Mouse (Mus musculus) kidney, adult 2 months (tissue): ENCODE measurements around the gene Plcg1.

ENCODE experiments used
- CTCF ChIP-seq: fragments of 200-500 bp; conservative IDR thresholded peaks from 2 replicates; pipeline ENCODE4 v1.5.1; 2011; ENCODE audit warnings: low read depth, mild to moderate bottlenecking, control low read depth, low read length, moderate library complexity, mixed read lengths; ENCODE audit not compliant: insufficient read depth, insufficient read length
- POLR2A ChIP-seq: fragments of 200-500 bp; IDR thresholded peaks from one replicate; pipeline ENCODE4 v1.6.1; 2011; ENCODE audit warnings: low read depth, low read length, control low read depth

DNA sequence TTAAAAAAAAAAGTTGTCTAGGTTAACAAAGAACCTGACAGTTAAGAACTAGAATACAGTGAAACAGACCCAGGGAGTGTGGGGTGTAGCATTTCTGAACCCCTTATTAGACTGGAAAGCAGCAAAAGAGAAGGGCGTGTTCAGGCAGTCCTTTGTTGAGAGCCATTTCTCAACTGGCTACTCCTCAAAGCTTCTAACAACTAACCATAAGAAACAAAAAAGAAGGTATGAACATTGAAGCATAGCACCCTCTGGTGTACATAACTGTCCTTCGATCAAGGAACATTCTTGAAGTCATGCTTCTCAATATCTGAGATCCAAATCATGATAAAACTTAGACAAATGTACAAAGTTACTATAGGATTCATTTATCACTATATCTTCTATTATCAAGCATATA is 62.0 kb downstream of the Plcg1 start:
- no peak for TF ChIP-seq CTCF
- no peak for TF ChIP-seq POLR2A
